Mouse (Mus musculus): Measurements from ENCODE around the gene Gm7347.
"Not testable (repeated sequence)": the region's sequence is repeated elsewhere in the genome, so short reads cannot be mapped to it uniquely, and the experiment has no call there.

The Gm7347 gene

DNA sequence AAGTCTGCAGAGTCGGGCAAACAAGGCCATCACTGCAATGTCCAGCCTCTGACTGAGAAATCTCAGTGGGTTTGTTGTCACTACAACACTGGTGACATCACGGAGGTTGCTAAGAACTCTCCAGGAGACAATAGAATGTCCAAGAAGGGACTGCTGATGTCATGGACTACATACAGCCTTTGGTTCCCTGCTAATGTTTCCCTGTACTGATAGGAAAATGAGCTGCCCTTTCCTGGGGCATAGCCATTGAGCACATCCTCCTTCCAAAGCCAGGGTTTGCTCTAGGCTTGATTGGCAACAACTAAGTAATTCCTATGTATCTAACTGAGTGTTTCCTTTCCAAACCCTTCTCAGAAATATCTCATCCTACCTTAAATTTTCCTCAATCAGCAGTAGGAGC is at the start of gene Gm7347:
TSS of gene Gm7347 (minus strand) at position 101 of the 400 bp plus-strand sequence.
- DNase-seq (ENCODE audit: low read depth, low spot score) = not testable (repeated sequence)

DNA sequence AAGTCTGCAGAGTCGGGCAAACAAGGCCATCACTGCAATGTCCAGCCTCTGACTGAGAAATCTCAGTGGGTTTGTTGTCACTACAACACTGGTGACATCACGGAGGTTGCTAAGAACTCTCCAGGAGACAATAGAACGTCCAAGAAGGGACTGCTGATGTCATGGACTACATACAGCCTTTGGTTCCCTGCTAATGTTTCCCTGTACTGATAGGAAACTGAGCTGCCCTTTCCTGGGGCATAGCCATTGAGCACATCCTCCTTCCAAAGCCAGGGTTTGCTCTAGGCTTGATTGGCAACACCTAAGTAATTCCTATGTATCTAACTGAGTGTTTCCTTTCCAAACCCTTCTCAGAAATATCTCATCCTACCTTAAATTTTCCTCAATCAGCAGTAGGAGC is 46.9 kb upstream of the Gm7347 start, which contains the start of gene 5031410I06Rik:
TSS of gene 5031410I06Rik (minus strand) at position 101 of the 400 bp plus-strand sequence.
- not testable (repeated sequence) for DNase-seq (ENCODE audit: low read depth, low spot score)

DNA sequence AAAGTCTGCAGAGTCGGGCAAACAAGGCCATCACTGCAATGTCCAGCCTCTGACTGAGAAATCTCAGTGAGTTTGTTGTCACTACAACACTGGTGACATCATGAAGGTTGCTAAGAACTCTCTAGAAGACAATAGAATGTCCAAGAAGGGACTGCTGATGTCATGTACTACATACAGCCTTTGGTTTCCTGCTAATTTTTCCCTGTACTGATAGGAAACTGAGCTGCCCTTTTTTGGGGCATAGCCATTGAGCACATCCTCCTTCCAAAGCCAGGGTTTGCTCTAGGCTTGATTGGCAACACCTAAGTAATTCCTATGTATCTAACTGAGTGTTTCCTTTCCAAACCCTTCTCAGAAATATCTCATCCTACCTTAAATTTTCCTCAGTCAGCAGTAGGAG is 30.8 kb upstream of the Gm7347 start, which contains the start of gene Gm10471:
TSS of gene Gm10471 (minus strand) at position 101 of the 400 bp plus-strand sequence.
- DNase-seq (ENCODE audit: low read depth, low spot score) = not testable (repeated sequence)

DNA sequence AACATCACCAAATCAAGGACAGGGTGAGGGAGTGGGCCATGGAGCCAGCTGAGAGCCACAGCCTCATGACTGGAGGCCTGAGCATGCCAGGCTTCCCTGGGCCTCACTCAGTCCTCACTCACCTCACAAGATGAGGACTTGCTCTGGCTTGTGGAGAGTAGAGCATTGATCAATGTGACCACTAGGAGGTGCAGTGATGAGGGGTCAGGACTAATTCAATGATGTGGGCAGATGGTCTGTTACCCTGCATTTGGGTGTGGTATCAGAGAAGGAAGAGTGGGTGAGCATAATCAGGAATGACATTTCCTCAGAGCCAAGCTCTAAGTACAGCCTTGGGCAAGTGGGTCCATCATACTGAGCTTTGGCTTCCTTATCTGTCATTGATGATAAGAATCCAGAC is 20.6 kb upstream of the Gm7347 start:
- peak; percentile 47 for DNase-seq (ENCODE audit: low read depth, low spot score)

DNA sequence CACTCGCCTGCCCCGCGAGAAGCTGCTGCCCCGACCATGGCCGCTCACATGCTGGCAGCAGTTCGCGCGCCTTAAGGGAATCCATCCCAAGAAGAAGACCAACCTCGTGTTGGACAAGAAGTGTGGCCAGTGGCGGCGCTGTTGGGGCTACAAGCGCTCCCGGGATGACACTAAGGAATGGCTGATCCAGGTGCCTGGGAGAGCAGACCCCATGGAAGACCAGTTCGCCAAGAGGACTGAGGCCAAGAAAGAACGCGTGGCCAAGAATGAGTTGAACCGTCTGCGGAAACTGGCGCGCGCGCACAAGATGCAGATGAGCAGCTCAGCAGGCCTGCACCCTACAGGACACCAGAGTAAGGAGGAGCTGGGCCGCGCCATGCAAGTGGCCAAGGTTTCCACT is 12.3 kb upstream of the Gm7347 start:
- DNase-seq (ENCODE audit: low read depth, low spot score) = peak; percentile 68

DNA sequence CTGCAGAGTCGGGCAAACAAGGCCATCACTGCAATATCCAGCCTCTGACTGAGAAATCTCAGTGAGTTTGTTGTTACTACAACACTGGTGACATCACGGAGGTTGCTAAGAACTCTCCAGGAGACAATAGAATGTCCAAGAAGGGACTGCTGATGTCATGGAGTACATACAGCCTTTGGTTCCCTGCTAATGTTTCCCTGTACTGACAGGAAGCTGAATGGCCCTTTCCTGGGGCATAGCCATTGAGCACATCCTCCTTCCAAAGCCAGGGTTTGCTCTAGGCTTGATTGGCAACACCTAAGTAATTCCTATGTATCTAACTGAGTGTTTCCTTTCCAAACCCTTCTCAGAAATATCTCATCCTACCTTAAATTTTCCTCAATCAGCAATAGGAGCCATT is 18.9 kb downstream of the Gm7347 start, which contains the start of gene Speer4a:
TSS of gene Speer4a (minus strand) at position 101 of the 400 bp plus-strand sequence.
- DNase-seq (ENCODE audit: low read depth, low spot score) = not testable (repeated sequence)

DNA sequence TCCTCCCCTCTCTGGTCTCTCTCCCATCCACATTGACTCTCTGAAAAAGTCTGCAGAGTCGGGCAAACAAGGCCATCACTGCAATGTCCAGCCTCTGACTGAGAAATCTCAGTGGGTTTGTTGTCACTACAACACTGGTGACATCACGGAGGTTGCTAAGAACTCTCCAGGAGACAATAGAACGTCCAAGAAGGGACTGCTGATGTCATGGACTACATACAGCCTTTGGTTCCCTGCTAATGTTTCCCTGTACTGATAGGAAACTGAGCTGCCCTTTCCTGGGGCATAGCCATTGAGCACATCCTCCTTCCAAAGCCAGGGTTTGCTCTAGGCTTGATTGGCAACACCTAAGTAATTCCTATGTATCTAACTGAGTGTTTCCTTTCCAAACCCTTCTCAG is 35.6 kb downstream of the Gm7347 start, which contains the start of gene Gm5862:
TSS of gene Gm5862 (minus strand) at position 101 of the 400 bp plus-strand sequence.
- DNase-seq (ENCODE audit: low read depth, low spot score) = not testable (repeated sequence)

DNA sequence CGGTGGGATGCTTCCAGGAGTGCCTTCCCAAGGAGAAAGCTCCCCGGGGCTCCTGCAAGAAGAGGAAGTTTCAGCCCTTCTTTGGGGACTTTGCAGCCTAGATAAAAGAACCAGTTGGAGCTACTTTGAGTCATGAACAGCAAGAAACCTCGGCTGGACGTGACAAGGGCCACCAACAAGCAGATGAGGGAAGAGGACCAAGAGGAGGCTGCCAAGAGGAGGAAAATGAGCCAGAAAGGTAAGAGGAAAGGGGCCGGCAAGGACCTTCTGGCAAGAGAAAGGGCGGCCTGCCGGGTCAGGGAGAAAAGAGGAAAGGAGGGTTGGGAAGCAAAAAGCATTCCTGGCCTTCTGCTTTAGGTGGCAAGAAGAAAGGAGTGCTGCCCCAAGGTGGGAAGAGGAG is 50.7 kb downstream of the Gm7347 start:
- DNase-seq (ENCODE audit: low read depth, low spot score) = not testable (repeated sequence)

DNA sequence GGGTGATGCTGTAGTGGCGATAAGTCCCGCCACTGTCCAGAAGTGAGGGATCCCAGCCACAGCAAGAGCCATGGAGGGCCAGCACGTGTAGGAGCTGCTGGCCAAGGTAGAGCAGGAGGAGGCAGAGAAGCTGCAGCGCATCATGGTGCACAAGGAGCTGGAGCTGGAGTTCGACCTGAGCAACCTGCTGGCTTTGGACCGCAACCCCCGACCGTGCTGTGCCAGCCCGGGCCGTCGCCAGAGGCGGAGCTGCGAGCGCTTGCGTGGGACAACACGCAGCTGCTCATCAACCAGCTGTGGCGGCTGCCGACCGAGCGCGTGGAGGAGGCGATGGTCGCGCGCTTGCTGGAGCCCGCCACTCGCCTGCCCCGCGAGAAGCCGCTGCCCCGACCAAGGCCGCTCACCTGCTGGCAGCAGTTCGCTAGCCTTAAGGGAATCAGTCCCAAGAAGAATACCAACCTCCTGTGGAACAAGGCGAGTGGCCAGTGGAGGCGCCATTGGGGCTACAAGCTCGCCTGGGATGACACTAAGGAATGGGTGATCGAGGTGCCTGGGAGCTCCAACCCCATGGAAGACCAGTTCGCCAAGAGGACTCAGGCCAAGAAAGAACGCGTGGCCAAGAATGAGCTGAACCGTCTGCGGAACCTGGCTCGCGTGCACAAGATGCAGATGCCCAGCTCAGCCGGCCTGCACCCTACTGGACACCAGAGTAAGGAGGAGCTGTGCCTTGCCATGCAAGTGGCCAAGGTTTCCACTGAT is 51.3 kb downstream of the Gm7347 start:
- DNase-seq (ENCODE audit: low read depth, low spot score) = peak; percentile 82

DNA sequence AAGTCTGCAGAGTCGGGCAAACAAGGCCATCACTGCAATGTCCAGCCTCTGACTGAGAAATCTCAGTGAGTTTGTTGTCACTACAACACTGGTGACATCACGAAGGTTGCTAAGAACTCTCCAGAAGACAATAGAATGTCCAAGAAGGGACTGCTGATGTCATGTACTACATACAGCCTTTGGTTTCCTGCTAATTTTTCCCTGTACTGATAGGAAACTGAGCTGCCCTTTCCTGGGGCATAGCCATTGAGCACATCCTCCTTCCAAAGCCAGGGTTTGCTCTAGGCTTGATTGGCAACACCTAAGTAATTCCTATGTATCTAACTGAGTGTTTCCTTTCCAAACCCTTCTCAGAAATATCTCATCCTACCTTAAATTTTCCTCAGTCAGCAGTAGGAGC is 53.7 kb downstream of the Gm7347 start, which contains the start of gene Gm1979:
TSS of gene Gm1979 (minus strand) at position 101 of the 400 bp plus-strand sequence.
- not testable (repeated sequence) for DNase-seq (ENCODE audit: low read depth, low spot score)
